Mouse (Mus musculus) ES-E14 (cell line): Measurements from ENCODE around the gene Mei1.

Experiments used
- CHD2 ChIP-seq: IDR thresholded peaks from 2 replicates; pipeline ENCODE4 v1.6.1; 2014; ENCODE audit warnings: mild to moderate bottlenecking, low read depth, low read length, inconsistent platforms
- HCFC1 ChIP-seq: IDR thresholded peaks from 2 replicates; pipeline ENCODE4 v1.6.1; 2012; ENCODE audit warnings: low read length, inconsistent platforms, borderline replicate concordance; ENCODE audit not compliant: insufficient read depth
- MAFK ChIP-seq: IDR thresholded peaks from 2 replicates; pipeline ENCODE4 v1.6.1; 2014; ENCODE audit warnings: mild to moderate bottlenecking, low read depth, low read length, inconsistent platforms; ENCODE audit not compliant: insufficient read depth
- ZC3H11A ChIP-seq: IDR thresholded peaks from 2 replicates; pipeline ENCODE4 v1.6.1; 2012; ENCODE audit warnings: low read depth, mild to moderate bottlenecking, inconsistent platforms, low read length, borderline replicate concordance
- ZNF384 ChIP-seq: IDR thresholded peaks from 2 replicates; pipeline ENCODE4 v1.6.1; 2012; ENCODE audit warnings: low read depth, low read length, inconsistent platforms

DNA sequence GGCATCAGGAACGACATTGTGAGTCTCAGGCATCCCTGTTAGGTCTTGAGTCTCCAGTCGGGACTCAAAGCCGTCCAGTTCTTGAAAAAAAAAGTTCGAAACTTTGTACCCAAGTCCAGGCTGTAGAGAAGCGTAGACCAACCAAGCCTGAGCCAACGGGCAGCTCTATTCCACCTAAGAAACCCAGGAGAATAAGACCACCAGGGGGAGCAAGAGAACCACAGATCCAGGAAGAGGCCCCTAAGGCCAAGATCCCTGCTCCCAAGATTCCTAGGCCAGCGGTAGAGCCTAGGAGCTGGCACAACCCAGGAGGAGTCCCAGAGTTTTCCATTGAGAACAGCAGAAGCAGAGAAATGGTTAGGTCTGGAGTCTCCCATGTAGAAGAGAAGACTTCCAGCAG, 4.3 kb upstream of the Mei1 start:
- TF ChIP-seq MAFK (no peak), HCFC1 (no peak), CHD2 (no peak), ZNF384 (no peak), ZC3H11A (peak; percentile 93)
